Mouse (Mus musculus) left cerebral cortex, postnatal 4 days (tissue): ENCODE measurements around the gene Nans. TPM values are rescaled to one million over a fixed set of nuclear protein-coding genes. Genes with fewer than 3 reads are reported as not detected.

ENCODE experiments used
- DNase-seq: peaks from one replicate; pipeline ENCODE4 v3.0.0-alpha.2; 2022
- intact Hi-C: fragments of 180-260 bp; cut with DNase I; formaldehyde crosslinking; loops from one replicate; pipeline ENCODE4 v1.15.1; 2025
- total RNA-seq, 2 experiments: library from RNA; stranded (reverse); gene quantifications; 2 replicates each; pipeline ENCODE4 v1.2.3; 2021

Gene Nans
- total RNA-seq, 2 experiments from 2014 or later = 54.8 to 63.2 TPM

DNA sequence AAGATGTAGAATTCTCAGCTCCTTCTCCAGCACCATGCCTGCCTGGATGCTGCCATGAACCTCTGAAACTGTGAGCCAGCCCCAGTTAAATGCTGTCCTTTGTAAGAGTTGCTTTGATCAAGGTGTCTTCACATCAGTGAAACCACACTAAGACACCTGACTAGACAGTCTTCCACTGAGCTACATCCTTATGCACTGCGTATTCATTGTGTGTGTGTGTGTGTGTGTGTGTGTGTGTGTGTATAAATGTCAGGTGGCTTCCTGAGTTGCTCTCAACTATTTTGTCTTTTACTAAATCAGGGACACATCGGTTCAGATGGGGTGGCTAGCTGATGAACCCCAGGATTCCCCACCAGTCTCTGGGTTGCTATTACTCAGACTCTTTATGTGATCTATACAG lies 10.0 kb upstream of the Nans start:
- no peak for DNase-seq
- intact Hi-C loops = no loop called here

- peak; percentile 32 for DNase-seq
- intact Hi-C loops = no loop called here
Measured at GRCm38 (mm10) chr4:46485696-46486417, 3.2 kb upstream of the Nans start.

DNA sequence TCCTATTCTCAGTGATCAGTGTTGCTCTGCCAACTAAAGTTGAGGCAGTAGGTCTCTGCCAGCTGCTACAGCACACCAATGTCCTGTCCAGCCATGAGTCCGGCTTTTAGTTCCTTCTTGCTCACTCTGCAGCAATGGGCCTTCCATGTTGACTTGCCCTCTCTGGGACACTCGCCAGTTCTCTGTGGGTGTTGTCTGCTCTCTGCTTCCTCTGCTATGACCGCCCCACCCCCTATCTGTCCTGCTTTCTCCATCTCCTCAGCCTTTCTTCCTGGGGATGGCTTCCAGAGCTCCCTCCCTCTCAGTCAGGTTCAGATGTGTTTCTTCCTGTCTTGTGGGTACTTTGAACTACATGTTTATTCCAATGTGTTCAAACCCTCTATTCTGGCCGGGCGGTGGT lies 1.7 kb upstream of the Nans start:
- DNase-seq = peak; percentile 75
- intact Hi-C loops = no loop called here

GRCm38 (mm10) chr4:46493071-46493470 lies 4.0 kb downstream of the Nans start:
- intact Hi-C loops = no loop called here
- DNase-seq = no peak

DNA sequence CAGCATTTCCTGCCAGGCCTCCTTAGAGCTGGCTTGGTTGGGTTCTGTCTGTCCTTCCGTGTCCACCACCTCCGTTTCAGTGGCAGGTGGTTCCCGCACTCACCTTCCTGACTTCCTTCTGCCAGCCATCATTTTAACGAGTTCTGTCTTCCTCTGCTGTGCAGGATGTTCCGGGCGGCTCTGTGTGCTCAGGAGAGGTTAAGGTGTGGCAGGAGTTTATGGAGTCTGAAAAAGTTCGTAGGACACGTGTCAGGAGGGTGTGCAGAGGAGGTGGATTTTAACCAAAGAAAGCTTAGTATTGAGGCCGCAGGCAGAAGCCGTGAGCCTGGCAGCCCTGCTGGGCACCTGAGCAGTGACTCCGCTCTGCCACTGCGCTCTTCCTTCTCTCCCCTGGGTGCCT lies 6.5 kb downstream of the Nans start:
- intact Hi-C loops = loop anchor here (5.0 kb wide), 1 partner anchor 162 kb away; no protein-coding TSS in a partner anchor
- no peak for DNase-seq

- intact Hi-C loops = loop anchor here (5.0 kb wide), 1 partner anchor 160 kb away; no protein-coding TSS in a partner anchor
Measured at GRCm38 (mm10) chr4:46497286-46497892, 8.3 kb downstream of the Nans start.

DNA sequence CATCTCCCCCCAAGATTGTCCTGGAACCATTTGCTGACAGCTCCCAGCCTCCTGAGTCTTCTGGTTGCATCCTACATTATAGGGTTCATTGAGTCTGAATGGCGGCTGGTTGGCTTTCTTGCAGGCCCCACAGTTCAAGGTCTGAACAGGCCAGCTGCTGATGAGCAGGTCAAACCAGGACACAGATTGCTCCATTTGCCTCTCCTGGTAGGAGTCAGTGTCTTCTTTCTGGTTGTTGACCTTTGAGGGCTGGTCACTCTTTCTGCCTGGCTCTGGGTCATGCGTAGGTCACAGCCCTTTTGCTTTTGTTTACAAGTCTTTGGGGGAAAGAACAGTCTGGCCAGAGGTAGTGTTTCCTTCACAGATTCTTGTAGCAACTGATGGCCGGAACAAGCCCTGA lies 9.5 kb downstream of the Nans start:
- intact Hi-C loops = loop anchor here (5.0 kb wide), 1 partner anchor 159 kb away; no protein-coding TSS in a partner anchor
- no peak for DNase-seq

More at GRCm38 (mm10) chr4:46497286-46497892, 8.3 kb downstream of the Nans start:
- DNase-seq = peak; percentile 59

DNA sequence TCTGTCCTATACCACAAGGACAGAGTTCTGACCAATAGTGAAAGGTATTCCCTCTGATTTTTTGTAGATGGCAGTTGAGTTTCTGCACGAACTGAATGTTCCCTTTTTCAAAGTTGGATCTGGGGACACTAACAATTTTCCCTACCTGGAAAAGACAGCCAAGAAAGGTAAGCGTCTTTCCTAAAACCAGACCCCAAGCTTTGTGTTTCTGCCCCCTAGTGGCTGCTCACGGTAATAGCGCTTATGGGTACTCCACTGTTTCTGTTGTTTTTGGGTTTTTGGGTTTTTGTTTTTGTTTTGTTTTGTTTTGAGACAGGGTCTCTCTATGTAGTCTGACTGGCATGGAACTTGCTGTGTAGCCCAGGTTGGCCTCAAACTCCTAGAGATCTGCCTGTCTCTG lies 9.9 kb downstream of the Nans start:
- intact Hi-C loops = loop anchor here (5.0 kb wide), 1 partner anchor 158 kb away; no protein-coding TSS in a partner anchor
- DNase-seq = peak; percentile 37

- intact Hi-C loops = no loop called here
Measured at GRCm38 (mm10) chr4:46502606-46503502, 13.8 kb downstream of the Nans start.

DNA sequence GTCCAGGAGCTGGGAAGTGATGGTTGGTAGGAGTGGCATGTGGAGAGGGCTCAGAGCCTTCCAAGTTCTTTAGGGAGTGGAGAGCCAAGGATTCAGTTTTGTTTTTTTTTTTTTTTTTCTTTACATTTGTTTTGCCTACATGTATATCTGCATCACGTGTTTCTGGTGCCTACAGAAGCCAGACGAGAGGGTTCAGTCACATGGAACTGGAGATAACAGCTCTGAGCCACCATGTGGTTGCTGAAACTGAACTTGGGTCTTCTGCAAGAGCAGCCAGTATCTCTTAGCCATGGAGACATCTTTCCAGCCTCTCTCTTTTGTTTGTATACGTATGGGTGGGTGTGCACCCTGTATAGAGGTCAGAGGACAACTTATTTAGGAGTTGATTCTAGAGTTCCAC lies 14.8 kb downstream of the Nans start:
- DNase-seq = no peak
- intact Hi-C loops = no loop called here

More at GRCm38 (mm10) chr4:46502606-46503502, 13.8 kb downstream of the Nans start:
- no peak for DNase-seq

GRCm38 (mm10) chr4:46505361-46506057 lies 16.5 kb downstream of the Nans start:
- intact Hi-C loops = loop anchor here (5.0 kb wide), 1 partner anchor 52 kb away; no protein-coding TSS in a partner anchor
- DNase-seq = peak; percentile 62

DNA sequence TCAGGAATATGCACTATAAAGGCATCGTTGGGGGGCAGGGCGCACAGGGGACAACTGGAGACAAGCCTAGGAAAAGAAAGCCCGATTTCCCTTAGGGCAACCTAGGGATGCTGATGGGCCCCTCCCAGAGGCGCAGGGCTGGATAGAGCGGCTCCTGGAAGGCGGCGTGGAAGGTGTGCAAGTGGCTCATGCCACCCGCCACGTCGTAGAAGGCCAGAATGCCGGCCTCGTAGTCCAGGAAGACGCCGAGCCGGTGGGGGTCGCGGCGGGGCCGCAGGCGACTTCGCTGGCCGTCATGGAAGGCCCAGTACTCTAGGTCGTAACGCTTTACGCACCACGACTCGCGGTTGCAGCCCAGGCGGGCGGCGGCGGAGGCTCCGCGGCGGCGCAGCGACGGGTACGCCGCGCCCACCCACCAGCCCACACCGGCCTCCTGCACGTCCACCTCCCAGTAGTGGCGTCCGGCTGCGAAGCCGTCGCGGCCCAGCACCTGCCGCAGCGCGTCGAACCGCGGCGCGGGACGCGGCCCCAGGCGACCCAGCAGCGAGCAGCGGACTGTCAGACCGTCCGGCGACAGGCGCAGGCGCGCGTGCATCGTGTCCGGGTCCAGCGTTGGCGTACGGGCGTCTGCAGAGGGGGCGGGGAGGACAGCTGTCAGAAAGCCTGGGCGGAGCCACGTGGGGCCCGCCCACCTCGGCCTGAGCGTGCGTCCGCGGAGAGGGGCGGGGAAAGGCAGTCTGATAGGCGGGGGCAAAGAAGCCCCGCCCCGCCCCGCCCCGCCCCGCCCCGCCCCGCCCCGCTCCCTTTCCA lies 18.0 kb downstream of the Nans start:
- peak; percentile 97 for DNase-seq
- intact Hi-C loops = loop anchor here (5.0 kb wide), 1 partner anchor 50 kb away; no protein-coding TSS in a partner anchor

- intact Hi-C loops = loop anchor here (5.0 kb wide), 1 partner anchor 49 kb away; no protein-coding TSS in a partner anchor
Measured at GRCm38 (mm10) chr4:46507736-46508460, 18.9 kb downstream of the Nans start.

DNA sequence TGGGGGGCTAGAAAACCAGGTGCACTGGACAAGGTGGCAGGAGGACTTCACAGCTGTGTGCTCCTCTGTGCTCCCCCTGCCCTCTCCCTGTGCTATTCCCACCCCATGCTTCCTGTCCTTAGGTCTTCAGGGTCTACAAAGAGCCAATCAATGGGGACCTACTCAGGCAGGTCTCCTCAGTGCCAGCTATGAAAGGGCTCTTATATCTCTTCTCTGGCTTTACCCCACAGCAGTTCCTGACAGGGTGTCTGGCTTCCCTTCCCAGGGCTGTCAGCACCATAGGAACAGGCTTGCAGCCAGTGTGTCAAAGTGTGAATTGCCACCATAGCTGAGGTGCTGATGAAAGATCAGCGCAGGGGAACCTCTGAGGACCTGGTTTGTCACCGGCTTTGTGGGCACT lies 31.4 kb downstream of the Nans start:
- intact Hi-C loops = no loop called here
- DNase-seq = no peak

More at GRCm38 (mm10) chr4:46507736-46508460, 18.9 kb downstream of the Nans start:
- peak; percentile 78 for DNase-seq

DNA sequence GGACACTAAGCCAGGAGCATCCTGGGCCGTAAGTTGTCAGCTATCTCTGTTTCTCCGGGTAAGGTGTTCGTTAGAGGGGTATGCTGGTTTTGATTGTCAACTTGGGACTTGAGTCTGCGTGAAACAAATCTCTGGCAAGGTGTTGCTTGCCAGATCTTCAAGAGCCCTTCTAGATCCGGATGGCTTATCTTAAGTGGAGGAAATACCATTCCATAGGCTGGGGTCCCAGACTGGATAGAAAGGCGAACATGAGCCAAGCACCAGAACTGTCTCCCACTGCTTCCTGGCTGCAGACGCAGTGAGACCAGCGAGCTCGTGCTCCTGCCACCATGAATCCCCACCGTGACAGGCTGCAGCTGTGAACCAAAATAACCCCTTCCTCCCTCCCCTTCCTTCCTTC lies 32.4 kb downstream of the Nans start:
- intact Hi-C loops = no loop called here
- no peak for DNase-seq

DNA sequence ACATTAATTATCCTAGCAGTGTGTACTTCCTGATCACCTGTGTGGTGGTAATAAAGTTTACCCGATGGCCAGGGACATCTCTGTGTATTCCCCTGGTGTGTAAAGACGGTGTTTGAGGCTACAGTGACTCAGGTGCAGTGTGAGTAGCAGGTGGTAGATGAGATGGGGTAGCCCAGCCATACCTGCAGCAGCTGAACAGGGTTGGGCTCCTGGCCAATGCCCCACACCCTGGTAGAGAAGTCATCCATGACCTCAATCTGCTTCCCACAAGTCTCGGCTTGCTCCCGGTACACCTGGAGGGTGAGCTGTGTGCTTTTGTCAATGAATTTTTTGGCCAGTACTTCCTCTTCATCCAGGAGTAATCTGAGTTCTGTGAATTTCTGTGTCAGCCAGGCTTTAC lies 34.3 kb downstream of the Nans start:
- intact Hi-C loops = no loop called here
- no peak for DNase-seq

- intact Hi-C loops = no loop called here
- no peak for DNase-seq
Measured at GRCm38 (mm10) chr4:46526226-46526625, 37.2 kb downstream of the Nans start.

DNA sequence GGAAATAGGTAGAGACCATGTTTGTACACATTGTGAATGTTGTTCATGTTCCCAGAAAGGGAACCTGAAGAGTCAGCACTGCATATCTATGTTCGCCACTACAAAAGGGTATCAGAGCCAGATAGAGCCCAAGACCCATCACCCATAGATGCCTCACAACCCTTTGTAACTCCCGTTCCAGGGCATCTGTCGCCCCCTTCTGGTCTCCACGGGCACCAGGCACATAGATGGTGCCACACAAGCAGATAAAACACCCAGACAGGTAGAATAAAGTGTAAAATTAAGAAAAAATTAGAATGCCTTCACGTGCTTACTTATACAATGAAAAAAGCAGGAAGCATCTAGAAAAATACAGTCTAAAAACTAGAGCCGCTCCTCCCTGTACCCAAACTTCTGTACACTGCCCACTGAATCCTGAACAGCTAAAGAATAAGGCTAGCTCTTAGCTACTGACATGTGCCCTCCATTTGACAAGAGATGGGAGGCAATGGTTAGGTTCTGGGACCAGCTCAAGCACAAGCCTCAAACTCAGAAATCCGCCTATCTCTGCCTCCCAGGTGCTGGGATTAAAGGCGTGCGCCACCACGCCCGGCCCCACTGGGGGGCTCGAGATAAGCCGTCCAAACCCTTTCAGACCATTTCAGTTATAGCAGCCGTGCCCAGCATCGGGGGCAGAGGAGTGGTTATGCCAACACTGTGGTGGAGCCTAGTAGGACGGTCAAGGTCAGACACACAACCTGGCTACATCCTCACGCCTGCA lies 37.9 kb downstream of the Nans start:
- no peak for DNase-seq
- intact Hi-C loops = no loop called here
